Mouse (Mus musculus): Measurements from ENCODE around the gene Catsperg1.
"Not testable (repeated sequence)": the region's sequence is repeated elsewhere in the genome, so short reads cannot be mapped to it uniquely, and the experiment has no call there.

Catsperg1 gene

GRCm38 (mm10) chr7:29213675-29214082, at the start of gene Catsperg1:
Gene Catsperg1 (minus strand): TSS chr7:29214035.
- peak; percentile 66 for DNase-seq (ENCODE audit: low read depth, low spot score)

DNA sequence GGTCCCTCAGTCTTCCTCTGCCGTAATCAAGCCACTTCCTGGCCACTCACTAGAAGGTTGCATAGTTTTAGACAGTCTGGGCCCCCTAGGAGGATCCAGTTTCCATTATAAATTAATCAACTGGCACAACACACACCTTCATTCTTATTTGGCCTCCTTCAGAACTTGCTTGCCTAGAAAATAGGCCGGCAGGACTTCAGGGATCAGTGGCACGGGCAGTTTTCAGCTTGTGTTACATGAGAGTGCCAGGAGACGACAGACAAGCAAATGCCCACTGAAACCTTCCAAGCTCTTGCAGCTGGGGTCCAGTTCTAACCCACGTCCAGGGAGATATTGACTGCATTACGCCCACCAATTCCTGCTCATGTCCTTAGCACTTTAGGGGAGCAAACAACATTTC, 48.3 kb upstream of the Catsperg1 start:
- DNase-seq (ENCODE audit: low read depth, low spot score): no peak

GRCm38 (mm10) chr7:29259781-29260730, 46.2 kb upstream of the Catsperg1 start:
- DNase-seq (ENCODE audit: low read depth, low spot score): peak; percentile 34

GRCm38 (mm10) chr7:29257368-29257767, 43.5 kb upstream of the Catsperg1 start:
- DNase-seq (ENCODE audit: low read depth, low spot score): no peak

DNA sequence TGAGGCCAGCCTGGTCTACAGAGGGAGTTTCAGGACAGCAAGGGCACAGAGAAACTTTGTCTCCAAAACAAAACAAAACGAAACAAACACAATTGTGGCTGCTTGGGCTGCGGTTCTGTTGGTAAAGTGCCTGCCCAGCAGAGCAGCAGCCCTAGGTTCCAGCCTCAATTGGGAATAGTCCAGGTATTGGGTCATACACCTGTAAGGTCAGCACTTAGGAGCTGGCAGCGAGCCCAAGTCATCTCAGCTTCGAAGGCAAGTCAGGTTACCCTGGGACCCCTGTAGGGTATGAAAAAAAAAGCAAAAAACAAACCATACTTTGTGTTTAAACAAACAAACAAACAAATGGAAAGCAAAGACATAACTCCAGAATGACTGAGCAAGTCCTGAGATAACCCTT, 42.0 kb upstream of the Catsperg1 start:
- no peak for DNase-seq (ENCODE audit: low read depth, low spot score)

DNA sequence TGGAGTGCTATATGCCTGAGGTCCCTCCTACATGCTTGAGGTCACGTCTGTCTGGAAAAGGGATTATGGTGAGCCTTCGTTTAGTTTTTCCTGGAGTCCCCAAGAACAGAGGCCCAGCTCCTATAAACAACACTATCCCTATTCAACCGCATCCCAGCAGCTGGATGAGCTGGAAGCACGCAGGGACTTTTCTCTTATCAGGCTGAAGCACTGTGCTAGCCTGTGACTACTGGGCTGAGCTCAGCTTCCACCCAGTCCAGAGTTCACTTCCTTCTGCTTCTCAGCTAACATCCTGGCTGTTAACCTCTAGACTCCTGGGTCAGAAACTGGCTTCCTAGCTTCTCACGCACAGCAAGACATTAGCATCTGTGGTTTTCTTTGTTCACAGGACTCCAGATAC, 40.0 kb upstream of the Catsperg1 start:
- DNase-seq (ENCODE audit: low read depth, low spot score): no peak

- no peak for DNase-seq (ENCODE audit: low read depth, low spot score)
Measured at GRCm38 (mm10) chr7:29251166-29251565, 37.3 kb upstream of the Catsperg1 start.

GRCm38 (mm10) chr7:29248261-29248841, 34.5 kb upstream of the Catsperg1 start, which contains the start of gene 2200002D01Rik:
Gene 2200002D01Rik (minus strand): TSS chr7:29248466.
- no peak for DNase-seq (ENCODE audit: low read depth, low spot score)

DNA sequence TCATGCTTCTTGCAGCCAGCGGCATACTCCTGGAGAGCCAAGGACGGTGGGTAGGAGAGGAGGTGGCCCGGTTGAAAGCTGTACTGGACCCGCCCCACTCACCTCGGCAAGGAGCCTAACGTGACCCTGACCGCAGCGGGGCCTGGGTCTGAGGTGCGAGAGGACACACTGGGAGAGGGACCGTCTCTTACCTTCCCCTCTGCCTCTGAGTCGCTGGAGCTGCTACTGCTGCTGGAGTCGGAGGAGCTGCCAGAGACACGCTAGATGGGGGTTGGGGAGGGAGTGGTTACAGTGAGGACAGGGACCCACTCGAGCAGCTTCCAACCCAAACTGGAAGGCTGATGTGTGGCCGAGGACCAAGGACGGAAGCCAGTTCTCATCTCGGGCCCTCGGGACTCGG, 33.9 kb upstream of the Catsperg1 start:
- DNase-seq (ENCODE audit: low read depth, low spot score): no peak

GRCm38 (mm10) chr7:29247314-29247700, 33.5 kb upstream of the Catsperg1 start:
- DNase-seq (ENCODE audit: low read depth, low spot score): peak; percentile 67

DNA sequence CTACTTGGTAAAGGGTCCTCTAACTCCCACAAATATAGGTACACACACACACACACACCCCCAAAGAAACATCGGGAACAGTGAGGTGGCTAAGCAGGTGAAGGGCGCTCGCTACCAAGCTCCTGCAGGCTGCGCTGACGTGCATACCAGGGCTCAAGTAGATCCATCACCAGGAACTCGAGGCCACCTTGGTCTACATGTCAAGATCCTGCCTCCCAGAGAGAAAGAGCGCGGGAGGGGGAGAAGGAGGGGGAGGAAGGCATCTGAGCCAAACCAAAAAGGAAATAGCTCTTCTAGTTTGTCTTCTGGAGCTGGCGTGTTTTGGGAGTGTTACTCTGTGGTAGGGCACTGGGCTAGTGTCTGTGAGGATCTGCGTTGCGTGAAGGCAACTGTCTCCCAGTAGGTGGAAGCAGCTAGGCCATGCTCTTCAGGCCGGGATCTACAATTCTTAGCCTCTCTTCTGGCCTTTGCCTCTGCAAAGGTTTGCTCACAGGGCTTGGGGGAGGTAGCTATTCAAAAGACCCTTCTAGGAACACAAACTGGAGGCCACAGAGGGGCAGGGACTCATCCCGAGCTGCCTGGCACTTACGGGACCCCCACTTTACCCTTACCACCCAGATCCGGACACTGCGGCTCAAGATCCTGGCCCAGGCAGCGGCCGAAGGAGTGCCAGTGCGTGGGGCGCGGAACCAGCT, 32.9 kb upstream of the Catsperg1 start:
- no peak for DNase-seq (ENCODE audit: low read depth, low spot score)

- no peak for DNase-seq (ENCODE audit: low read depth, low spot score)
Measured at GRCm38 (mm10) chr7:29246015-29246414, 32.2 kb upstream of the Catsperg1 start.

DNA sequence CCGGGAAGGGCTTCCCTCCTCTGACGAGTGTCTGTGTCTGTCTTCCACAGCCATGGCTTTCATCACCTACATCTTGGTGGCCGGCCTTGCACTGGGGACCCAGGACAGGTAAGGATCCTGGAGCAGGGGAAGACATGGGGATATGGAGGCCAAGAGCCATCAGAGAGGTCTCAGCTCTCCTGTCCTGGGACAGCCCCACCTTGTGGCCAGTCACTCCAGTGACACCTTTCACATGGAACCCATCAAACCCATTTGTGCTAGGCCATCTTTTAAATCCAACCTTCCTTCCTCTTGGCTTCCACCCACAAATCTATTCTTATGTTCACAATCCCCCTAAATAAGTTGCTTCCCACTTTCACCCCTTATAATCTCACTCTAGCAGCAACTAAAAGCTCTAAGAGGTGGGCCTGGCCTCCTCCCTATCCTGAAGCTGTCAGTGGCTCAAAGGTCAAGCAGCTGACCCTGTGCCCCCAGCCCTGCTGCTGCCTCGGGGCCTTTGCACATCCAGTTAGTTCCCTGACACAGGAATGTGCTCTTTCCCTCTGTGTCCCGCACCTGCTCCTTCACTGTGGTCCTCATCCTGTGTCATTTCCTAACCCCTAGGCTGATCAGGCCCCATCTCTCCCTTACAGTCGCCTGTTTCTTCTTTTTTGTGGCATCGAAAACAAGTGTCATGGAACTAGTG, 31.0 kb upstream of the Catsperg1 start:
- DNase-seq (ENCODE audit: low read depth, low spot score): no peak

- DNase-seq (ENCODE audit: low read depth, low spot score): peak; percentile 99
Measured at GRCm38 (mm10) chr7:29238019-29238967, 24.5 kb upstream of the Catsperg1 start, which contains the start of gene Yif1b. Gene Yif1b (plus strand): TSS chr7:29238329.

DNA sequence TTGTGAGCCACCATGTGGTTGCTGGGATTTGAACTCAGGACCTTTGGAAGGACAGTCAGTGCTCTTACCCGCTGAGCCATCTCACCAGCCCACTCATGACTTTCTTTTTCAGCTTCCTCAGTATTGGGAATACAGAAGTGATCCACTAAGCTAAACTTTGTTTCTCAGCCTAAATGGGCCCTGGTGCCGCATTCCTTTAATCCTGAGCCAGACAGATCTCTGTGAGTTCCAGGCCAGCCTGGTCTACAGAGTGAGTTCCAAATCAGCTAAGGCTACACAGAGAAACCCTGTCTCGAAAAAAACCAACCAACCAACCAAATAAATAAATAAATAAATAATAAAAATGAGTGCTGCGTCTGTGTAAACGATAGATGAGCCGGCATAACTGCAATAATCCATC, 23.8 kb upstream of the Catsperg1 start:
- not testable (repeated sequence) for DNase-seq (ENCODE audit: low read depth, low spot score)

DNA sequence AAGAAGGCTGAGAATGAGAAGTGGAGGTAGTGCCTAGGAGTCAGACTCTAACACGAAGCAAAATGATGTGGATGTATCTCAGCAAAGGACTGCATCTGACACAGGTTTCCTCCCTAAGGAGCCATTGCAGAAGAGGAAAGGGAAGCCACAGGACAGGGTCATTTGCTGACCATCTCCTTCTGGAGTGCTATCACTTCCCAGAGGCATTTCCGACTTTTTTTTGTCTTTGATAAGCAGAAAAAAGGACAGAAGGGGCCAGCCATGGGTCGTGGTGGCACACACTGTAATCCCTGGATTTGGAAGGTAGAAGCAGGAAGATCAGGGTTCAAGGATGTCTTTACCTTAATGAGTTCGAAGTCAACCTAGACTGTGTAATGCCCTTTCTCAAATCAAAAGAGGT, 22.8 kb upstream of the Catsperg1 start:
- no peak for DNase-seq (ENCODE audit: low read depth, low spot score)

DNA sequence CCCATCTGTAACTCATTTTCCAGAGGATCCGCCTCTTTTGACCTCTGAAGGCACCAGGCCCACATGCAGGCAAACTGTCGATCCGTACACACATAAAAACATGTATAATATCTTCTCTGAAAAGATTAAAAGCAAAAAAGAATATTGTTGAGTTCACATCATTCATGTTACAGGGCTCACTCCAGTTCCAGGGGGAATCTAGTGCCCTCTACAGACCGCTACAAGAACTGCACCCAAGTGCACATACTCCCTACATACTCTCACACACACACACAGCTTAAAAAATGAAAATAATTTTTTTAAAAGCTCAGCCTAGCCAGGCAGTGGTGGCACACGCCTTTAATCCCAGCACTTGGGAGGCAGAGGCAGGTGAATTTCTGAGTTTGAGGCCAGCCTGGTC, 20.8 kb upstream of the Catsperg1 start:
- DNase-seq (ENCODE audit: low read depth, low spot score): no peak

- DNase-seq (ENCODE audit: low read depth, low spot score): no peak
Measured at GRCm38 (mm10) chr7:29233745-29234144, 19.9 kb upstream of the Catsperg1 start.

DNA sequence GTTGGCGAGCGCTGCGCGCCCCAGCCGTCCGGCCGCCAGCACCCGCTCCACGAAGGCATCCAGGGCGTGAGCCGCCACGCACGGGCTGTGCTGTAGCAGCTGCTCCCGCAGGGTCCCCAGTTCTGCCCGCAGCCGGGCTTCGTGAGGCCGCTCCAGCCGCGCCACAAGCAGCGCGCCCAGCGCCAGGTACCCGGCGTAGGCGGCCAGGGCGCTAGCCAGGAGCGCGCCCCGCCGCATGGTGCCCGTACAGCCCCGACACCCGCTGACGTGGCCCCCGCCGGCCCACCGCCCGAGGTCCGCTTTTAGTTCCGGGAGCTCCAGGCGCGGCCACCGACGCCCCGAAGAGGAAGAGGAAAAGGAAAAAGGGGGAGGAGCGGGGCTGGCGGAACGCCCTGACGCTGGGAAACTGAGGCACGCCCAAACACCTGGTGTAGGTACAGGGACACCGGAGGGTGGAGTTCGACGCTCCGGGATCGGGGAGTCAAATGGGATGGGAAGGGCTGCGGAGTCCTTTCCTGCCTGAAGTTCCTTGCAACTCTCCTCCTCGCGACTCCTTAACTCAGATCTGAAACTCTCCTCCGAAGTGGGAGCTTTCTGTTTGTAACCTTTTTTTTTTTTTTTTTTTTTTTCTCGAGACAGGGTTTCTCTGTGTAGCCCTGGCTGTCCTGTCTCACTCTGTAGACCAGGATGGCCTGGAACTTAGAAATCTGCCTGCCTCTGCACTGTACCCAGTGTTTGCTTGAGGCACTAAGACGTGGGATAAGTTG, 18.6 kb upstream of the Catsperg1 start, which contains the start of gene Kcnk6:
Gene Kcnk6 (minus strand): TSS at position 269 of the 767 bp plus-strand sequence.
- DNase-seq (ENCODE audit: low read depth, low spot score): no peak

DNA sequence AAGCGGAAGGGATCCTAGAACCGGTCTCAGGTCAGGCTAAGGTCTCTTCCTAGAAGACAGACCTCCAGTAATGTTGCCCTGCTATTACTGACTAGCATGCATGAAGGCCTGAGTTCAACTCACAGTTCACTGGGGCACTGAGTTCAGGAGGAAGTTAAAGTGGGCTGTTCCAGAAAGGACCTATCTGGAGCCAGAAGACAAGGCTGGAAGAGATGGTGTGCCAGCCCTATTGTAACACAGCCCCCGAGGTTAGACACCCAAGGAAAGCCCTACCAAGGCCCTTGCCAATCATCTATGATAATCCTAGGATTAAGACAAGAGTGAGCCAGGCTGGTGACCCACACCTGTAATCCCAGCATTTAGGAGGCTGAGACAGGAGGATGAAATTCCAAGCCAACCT, 17.7 kb upstream of the Catsperg1 start:
- no peak for DNase-seq (ENCODE audit: low read depth, low spot score)
